Mouse (Mus musculus): Measurements from ENCODE around the gene Olfr1356. TPM values are rescaled to one million over a fixed set of nuclear protein-coding genes. Genes with fewer than 3 reads are reported as not detected.
"Not testable (repeated sequence)": the region's sequence is repeated elsewhere in the genome, so short reads cannot be mapped to it uniquely, and the experiment has no call there.

Gene Olfr1356
- total RNA-seq (2021): not detected in 2 replicates
- long read RNA-seq, experiment 1: 0 reads
- long read RNA-seq, experiment 2: 0 reads

DNA sequence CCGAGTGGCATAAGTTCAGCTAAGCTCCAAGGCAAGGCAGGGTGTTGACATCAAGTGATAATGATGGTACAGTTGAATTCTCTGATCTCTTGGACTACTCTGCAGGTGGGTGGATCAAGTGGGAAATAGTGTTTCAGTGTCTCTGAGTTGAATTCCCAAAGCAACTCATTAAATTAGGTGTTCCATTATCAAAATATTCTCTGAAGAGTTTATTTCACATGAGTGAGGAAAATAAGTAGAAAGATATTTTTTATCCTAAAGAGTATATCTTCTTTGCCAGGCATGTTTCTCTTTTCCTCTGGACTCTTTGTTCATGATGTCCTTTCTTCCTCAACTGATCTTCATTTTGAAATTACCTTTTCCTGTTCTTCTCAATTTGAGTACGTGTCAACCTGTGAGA, at the start of gene Olfr1356:
Gene Olfr1356 (minus strand): TSS at position 101 of the 400 bp plus-strand sequence.
- no peak for DNase-seq

DNA sequence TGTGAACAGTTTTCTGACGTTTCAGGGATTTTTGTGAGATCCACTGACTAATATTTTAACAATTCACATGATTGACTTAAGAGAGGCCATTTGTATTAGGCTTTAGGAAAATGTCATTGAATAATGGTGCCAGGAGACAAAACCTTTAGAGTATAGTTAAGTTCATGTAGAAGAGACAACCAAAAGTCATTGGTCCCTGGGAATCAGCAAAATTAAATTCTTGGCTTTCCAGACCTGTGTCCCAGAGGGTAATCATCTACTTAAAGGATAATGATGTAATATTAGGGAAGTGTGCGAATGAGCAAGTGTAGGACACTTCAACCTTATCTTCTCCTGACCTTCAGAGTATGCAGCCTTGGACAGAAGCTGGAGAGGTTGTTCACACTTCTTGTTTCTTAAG, 23.3 kb upstream of the Olfr1356 start, which contains the start of gene Olfr1355:
Gene Olfr1355 (plus strand): TSS at position 301 of the 400 bp plus-strand sequence.
- DNase-seq: no peak

DNA sequence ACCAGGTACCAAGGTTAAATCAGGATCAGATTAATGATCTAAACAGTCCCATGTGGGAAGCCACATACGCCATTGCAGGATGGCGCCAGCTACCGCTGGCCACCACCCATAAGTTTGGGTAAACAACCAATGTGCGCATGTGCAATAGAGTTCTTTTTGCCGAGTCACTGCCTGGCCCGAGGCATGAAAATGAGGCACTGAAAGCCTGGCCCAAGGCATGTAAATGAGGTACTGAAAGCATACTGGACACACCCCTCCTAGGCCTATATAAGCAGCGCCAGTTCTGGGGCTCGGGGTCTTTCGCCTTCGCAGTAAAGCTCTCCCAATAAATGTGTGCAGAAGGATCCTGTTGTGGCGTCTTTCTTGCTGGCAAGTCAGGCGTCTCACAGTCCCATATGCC, 11.5 kb downstream of the Olfr1356 start:
- not testable (repeated sequence) for DNase-seq

- DNase-seq: no peak
Measured at GRCm38 (mm10) chr10:78812358-78813060, 39.5 kb downstream of the Olfr1356 start.

- DNase-seq: no peak
Measured at GRCm38 (mm10) chr10:78801449-78801848, 50.5 kb downstream of the Olfr1356 start.

Other genes starting within 250 kb of the Olfr1356 start
- gene Olfr1357, start 234.1 kb downstream of the Olfr1356 start, total RNA-seq (2021): not detected in 2 replicates
- gene Casp14, start 133.9 kb downstream of the Olfr1356 start, total RNA-seq (2021): not detected in 2 replicates
- not detected in 2 replicates for gene Ccdc105, start 99.1 kb downstream of the Olfr1356 start, total RNA-seq (2021)
- 0.15 and 0.64 TPM in 2 replicates for gene Slc1a6, start 71.7 kb downstream of the Olfr1356 start, total RNA-seq (2021)
- not detected in 2 replicates for gene Olfr1355, start 23.4 kb upstream of the Olfr1356 start, total RNA-seq (2021)
- not detected in 2 replicates for gene Olfr1354, start 61.0 kb upstream of the Olfr1356 start, total RNA-seq (2021)
- gene Olfr8, start 98.5 kb upstream of the Olfr1356 start, total RNA-seq (2021): not detected in 2 replicates
- gene Olfr1353, start 111.1 kb upstream of the Olfr1356 start, total RNA-seq (2021): not detected in 2 replicates
- not detected in 2 replicates for gene Olfr1352, start 128.9 kb upstream of the Olfr1356 start, total RNA-seq (2021)
- gene Olfr1351, start 160.3 kb upstream of the Olfr1356 start, total RNA-seq (2021): not detected in 2 replicates
- not detected in 2 replicates for gene Olfr57, start 176.6 kb upstream of the Olfr1356 start, total RNA-seq (2021)
- 14.4 and 18.8 TPM in 2 replicates for gene 2610008E11Rik, start 245.4 kb upstream of the Olfr1356 start, total RNA-seq (2021)